Mouse (Mus musculus) bone marrow, adult 2 months (tissue): ENCODE data around the gene Cldn4. TPM values are rescaled to one million over a fixed set of nuclear protein-coding genes. Genes with fewer than 3 reads are reported as not detected.

Source experiments
- H3K27ac ChIP-seq: fragments of 200-500 bp; 2 replicates; pipeline ENCODE4 v1.5.1; 2012; ENCODE audit warnings: low read depth, mild to moderate bottlenecking, control low read depth, inconsistent platforms, low read length; ENCODE audit not compliant: control insufficient read depth, poor library complexity, insufficient read depth
- H3K4me1 ChIP-seq: fragments of 200-500 bp; 2 replicates; pipeline ENCODE4 v1.6.1; 2011; ENCODE audit warnings: low read length; ENCODE audit not compliant: control insufficient read depth, insufficient read depth
- H3K4me3 ChIP-seq: fragments of 200-500 bp; replicated peaks from 2 replicates; pipeline ENCODE3; 2011; ENCODE audit warnings: mild to moderate bottlenecking, low read depth, low read length, control low read depth; ENCODE audit not compliant: control insufficient read depth
- CTCF ChIP-seq: fragments of 200-500 bp; IDR thresholded peaks from 2 replicates; pipeline ENCODE4 v1.5.1; 2011; ENCODE audit warnings: low read length, control low read depth; ENCODE audit not compliant: control insufficient read depth, insufficient read depth
- POLR2A ChIP-seq: fragments of 200-500 bp; IDR thresholded peaks from 2 replicates; pipeline ENCODE4 v1.6.1; 2011; ENCODE audit warnings: low read depth, mild to moderate bottlenecking, control low read depth, low read length, borderline replicate concordance; ENCODE audit not compliant: control insufficient read depth
- WGBS: fragments of 180-500 bp; shearing (Covaris S2); methylation state at CpG from one replicate; pipeline ENCODE4 v1.1.7; 2018; 5-methylcytosine and 5-hydroxymethylcytosine counted together
- polyA plus RNA-seq: library from polyadenylated mRNA; stranded (reverse); fragments of >200 nt; gene quantifications from 2 replicates; pipeline ENCODE4 v1.2.4, GENCODE M21; 2011; ENCODE audit warnings: low replicate concordance; ENCODE audit not compliant: missing spikeins, insufficient read depth, insufficient read length

Cldn4 gene
- polyA plus RNA-seq, 1 experiment: 11.1 TPM

DNA sequence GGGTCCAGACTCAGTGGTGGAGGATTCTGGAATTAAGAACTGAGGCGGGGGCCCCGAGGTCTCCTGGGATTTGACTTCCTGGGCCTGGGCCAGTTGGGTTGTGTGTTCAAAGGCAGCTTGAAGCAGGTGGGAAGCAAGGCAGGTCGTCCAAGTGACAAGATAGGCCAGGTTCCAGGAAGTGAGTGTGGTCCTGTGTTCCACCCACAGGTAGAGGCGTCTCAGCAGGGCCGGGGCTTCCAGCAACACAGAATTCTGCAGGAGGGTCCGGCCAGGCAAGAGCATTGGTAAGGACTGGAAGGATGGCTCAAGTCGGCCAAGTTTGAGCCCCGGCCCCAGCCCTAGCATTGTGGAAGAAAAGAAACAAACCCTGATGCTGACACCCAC, 45.1 kb downstream of the Cldn4 start:
- TF ChIP-seq POLR2A: no peak
- no peak for TF ChIP-seq CTCF
- 70% methylated on average over 8 of the region's 8 CpGs for WGBS
- no peaks in the 10 kb centered on the region for H3K4me1 ChIP-seq
- H3K27ac ChIP-seq: no peak overlapping the region
- H3K4me3 ChIP-seq: no peak overlapping the region

DNA sequence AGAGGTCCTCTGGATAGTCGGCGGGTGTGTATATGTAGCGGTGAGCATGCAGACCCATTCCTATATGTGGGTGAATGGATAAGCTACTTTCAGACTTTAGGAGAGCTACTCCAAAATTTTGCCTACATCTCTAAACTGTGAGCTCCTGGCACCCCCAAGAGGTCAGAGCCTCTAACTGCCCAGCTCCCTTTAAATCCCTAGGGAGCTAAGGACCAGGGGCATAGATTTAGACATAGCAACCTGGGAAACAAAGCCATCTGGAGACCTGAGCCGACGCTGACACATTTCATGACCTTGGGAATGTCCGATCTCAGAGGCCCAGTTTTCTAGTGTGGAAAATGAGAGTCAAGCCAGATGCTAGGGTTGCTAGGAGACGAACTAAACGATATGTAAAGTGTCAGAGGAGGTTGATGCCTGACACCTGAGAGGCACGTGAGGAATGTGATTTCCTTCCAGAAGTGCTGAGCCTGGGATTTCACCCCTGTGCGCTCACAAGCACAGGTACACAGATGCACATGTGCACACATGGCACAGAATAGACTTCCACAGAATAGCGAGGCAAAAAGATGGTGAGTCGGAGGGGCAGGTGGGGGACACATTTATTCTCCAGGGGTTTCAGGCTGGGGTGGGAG, 45.6 kb downstream of the Cldn4 start:
- Histone ChIP-seq H3K4me1 (no peaks in the 10 kb centered on the region), H3K27ac (no peak overlapping the region), H3K4me3 (no peak overlapping the region)
- TF ChIP-seq CTCF (no peak), POLR2A (no peak)
- WGBS: 56% methylated on average over 12 of the region's 12 CpGs

DNA sequence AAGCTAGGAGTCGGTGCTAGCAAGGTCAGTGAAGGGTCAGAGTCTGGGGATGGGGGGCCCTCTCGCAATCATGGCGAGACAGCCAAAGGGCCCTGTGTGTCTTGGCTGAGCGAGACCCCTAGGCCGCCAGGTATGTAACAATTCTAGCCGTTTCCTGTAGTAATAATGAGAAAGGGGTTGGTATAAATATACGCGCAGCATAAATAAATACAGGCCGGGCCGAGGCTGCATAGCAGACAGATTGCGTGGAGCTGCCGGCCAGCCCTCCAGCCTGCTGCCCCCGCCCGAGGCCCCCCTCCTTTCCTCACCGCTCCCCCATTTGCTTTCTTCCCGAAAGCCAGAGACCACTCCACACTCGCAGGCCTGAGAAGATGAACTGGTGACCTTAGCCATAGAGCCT, 49.1 kb downstream of the Cldn4 start:
- 90% methylated on average over 17 of the region's 17 CpGs for WGBS
- H3K27ac ChIP-seq: no peak overlapping the region
- TF ChIP-seq POLR2A (no peak), CTCF (no peak)
- no peak overlapping the region for H3K4me3 ChIP-seq
- no peaks in the 10 kb centered on the region for H3K4me1 ChIP-seq

DNA sequence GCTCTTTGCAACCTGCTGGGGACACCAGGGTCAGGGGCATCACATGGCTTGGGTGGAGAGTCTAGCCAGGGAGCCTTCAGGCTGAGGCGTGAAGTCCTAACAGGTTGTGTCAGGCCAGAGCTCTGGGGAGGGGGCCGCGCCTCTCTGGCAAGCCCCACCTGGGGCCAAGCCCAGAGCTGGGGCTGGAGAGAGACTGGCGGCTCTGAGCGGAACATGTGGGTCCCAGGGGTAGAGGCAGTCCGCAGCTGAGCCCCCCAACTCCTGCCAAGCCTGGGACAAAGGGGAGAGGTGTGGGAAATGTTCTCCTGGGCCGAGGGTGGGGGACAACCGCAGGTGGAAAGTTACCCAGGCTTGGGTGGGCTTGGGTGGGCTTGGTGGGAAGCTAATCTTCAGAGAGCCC, 49.8 kb downstream of the Cldn4 start:
- WGBS: 84% methylated on average over 8 of the region's 8 CpGs
- no peak overlapping the region for H3K4me3 ChIP-seq
- H3K4me1 ChIP-seq: no peaks in the 10 kb centered on the region
- TF ChIP-seq CTCF: no peak
- no peak overlapping the region; the same call in 1 of the 2 replicates for H3K27ac ChIP-seq

GRCm38 (mm10) chr5:134895291-134895690, 51.4 kb downstream of the Cldn4 start:
- H3K4me1 ChIP-seq: no peaks in the 10 kb centered on the region
- H3K4me3 ChIP-seq: no peak overlapping the region
- no peak for TF ChIP-seq POLR2A
- H3K27ac ChIP-seq: no peak overlapping the region
- WGBS: 80% methylated on average over 8 of the region's 8 CpGs

Other genes with a start within 250 kb of the Cldn4 start
- gene Eln, start 199.6 kb downstream of the Cldn4 start, polyA plus RNA-seq: 4.6 and 6.2 TPM in 2 replicates
- not detected in 2 replicates for gene Tmem270, start 40.2 kb downstream of the Cldn4 start, polyA plus RNA-seq
- gene Cldn13, start 31.4 kb downstream of the Cldn4 start, polyA plus RNA-seq: 224 and 283 TPM in 2 replicates
- gene Mettl27, start 14.6 kb downstream of the Cldn4 start, polyA plus RNA-seq: 9.9 and 11.4 TPM in 2 replicates
- gene Cldn3, start 39.3 kb upstream of the Cldn4 start, polyA plus RNA-seq: not detected in 2 replicates
- 27.7 and 39.7 TPM in 2 replicates for gene Abhd11, start 62.2 kb upstream of the Cldn4 start, polyA plus RNA-seq
- gene Stx1a, start 76.5 kb upstream of the Cldn4 start, polyA plus RNA-seq: 2.0 and 2.9 TPM in 2 replicates
- gene Dnajc30, start 117.3 kb upstream of the Cldn4 start, polyA plus RNA-seq: 16.0 and 18.8 TPM in 2 replicates
- 34.4 and 44.1 TPM in 2 replicates for gene Bud23, start 118.0 kb upstream of the Cldn4 start, polyA plus RNA-seq
- 1.3 and 1.6 TPM in 2 replicates for gene Vps37d, start 131.3 kb upstream of the Cldn4 start, polyA plus RNA-seq
- gene Mlxipl, start 143.0 kb upstream of the Cldn4 start, polyA plus RNA-seq: 4.1 and 4.6 TPM in 2 replicates
- gene Tbl2, start 202.7 kb upstream of the Cldn4 start, polyA plus RNA-seq: 3.5 and 7.8 TPM in 2 replicates
- 30.7 and 40.7 TPM in 2 replicates for gene Bcl7b, start 221.3 kb upstream of the Cldn4 start, polyA plus RNA-seq
- 69.6 and 92.7 TPM in 2 replicates for gene Baz1b, start 240.3 kb upstream of the Cldn4 start, polyA plus RNA-seq